Mouse (Mus musculus) left cerebral cortex, postnatal 4 days (tissue): ENCODE measurements around the gene Ntrk3. TPM values are rescaled to one million over a fixed set of nuclear protein-coding genes. Genes with fewer than 3 reads are reported as not detected.
A peak's percentile ranks its signal among the peaks of the same experiment; 100 is the strongest.

Experiments used
- DNase-seq: peaks from one replicate; pipeline ENCODE4 v3.0.0-alpha.2; 2022
- intact Hi-C: fragments of 180-260 bp; cut with DNase I; formaldehyde crosslinking; loops from one replicate; pipeline ENCODE4 v1.15.1; 2025
- total RNA-seq, 2 experiments: library from RNA; stranded (reverse); gene quantifications; 2 replicates each; pipeline ENCODE4 v1.2.3; 2021

The Ntrk3 gene
- total RNA-seq, 2 experiments from 2014 or later, result 130 to 143 TPM

GRCm38 (mm10) chr7:78385971-78386370 is 351.8 kb downstream of the Ntrk3 start:
- DNase-seq, result peak; percentile 58
- intact Hi-C loops, result no loop called here

GRCm38 (mm10) chr7:78384111-78384510 is 353.7 kb downstream of the Ntrk3 start:
- no peak for DNase-seq
- intact Hi-C loops, result no loop called here

- peak; percentile 17 for DNase-seq
- intact Hi-C loops, result no loop called here
Measured at GRCm38 (mm10) chr7:78382126-78382525, 355.7 kb downstream of the Ntrk3 start.

- intact Hi-C loops, result no loop called here
- DNase-seq, result no peak
Measured at GRCm38 (mm10) chr7:78379784-78380183, 358.0 kb downstream of the Ntrk3 start.

GRCm38 (mm10) chr7:78378306-78378705 is 359.5 kb downstream of the Ntrk3 start:
- no peak for DNase-seq
- intact Hi-C loops, result no loop called here

GRCm38 (mm10) chr7:78376875-78377274 is 360.9 kb downstream of the Ntrk3 start:
- no peak for DNase-seq
- intact Hi-C loops, result no loop called here

GRCm38 (mm10) chr7:78361341-78362309 is 376.2 kb downstream of the Ntrk3 start:
- DNase-seq, result no peak
- intact Hi-C loops, result no loop called here

- no peak for DNase-seq
- intact Hi-C loops, result no loop called here
Measured at GRCm38 (mm10) chr7:78347464-78347863, 390.3 kb downstream of the Ntrk3 start.

GRCm38 (mm10) chr7:78333422-78333821 is 404.4 kb downstream of the Ntrk3 start:
- DNase-seq, result no peak
- intact Hi-C loops, result no loop called here

- no peak for DNase-seq
- intact Hi-C loops, result no loop called here
Measured at GRCm38 (mm10) chr7:78328301-78328700, 409.5 kb downstream of the Ntrk3 start.

- intact Hi-C loops, result no loop called here
- DNase-seq, result no peak
Measured at GRCm38 (mm10) chr7:78326185-78326584, 411.6 kb downstream of the Ntrk3 start.

GRCm38 (mm10) chr7:78318640-78319039 is 419.2 kb downstream of the Ntrk3 start:
- intact Hi-C loops, result no loop called here
- no peak for DNase-seq

- intact Hi-C loops, result loop anchor here (10.0 kb wide), 1 partner anchor 259 kb away; no protein-coding TSS in a partner anchor
- no peak for DNase-seq
Measured at GRCm38 (mm10) chr7:78305770-78306169, 432.0 kb downstream of the Ntrk3 start.

GRCm38 (mm10) chr7:78305029-78305428 is 432.8 kb downstream of the Ntrk3 start:
- no peak for DNase-seq
- intact Hi-C loops, result loop anchor here (10.0 kb wide), 1 partner anchor 260 kb away; no protein-coding TSS in a partner anchor

- intact Hi-C loops, result no loop called here
Measured at GRCm38 (mm10) chr7:78297290-78297689, 440.5 kb downstream of the Ntrk3 start.

GRCm38 (mm10) chr7:78294322-78294721 is 443.5 kb downstream of the Ntrk3 start:
- intact Hi-C loops, result no loop called here
- no peak for DNase-seq

More at GRCm38 (mm10) chr7:78297290-78297689, 440.5 kb downstream of the Ntrk3 start:
- no peak for DNase-seq

- intact Hi-C loops, result no loop called here
- DNase-seq, result no peak
Measured at GRCm38 (mm10) chr7:78290186-78290585, 447.6 kb downstream of the Ntrk3 start.

- no peak for DNase-seq
- intact Hi-C loops, result no loop called here
Measured at GRCm38 (mm10) chr7:78286516-78287238, 451.1 kb downstream of the Ntrk3 start.

- DNase-seq, result no peak
- intact Hi-C loops, result loop anchor here (5.0 to 10.0 kb wide), 2 partner anchors 308 to 1155 kb away; no protein-coding TSS in a partner anchor
Measured at GRCm38 (mm10) chr7:78269506-78270250, 468.1 kb downstream of the Ntrk3 start.

- intact Hi-C loops, result loop anchor here (5.0 to 10.0 kb wide), 2 partner anchors 310 to 1153 kb away; no protein-coding TSS in a partner anchor
- peak; percentile 71 for DNase-seq
Measured at GRCm38 (mm10) chr7:78267461-78268007, 470.3 kb downstream of the Ntrk3 start.
